Mouse (Mus musculus): ENCODE results near the gene Prss57. TPM values are rescaled to one million over a fixed set of nuclear protein-coding genes. Genes with fewer than 3 reads are reported as not detected.
A peak's percentile ranks its signal among the peaks of the same experiment; 100 is the strongest.

The Prss57 gene
- polyA plus RNA-seq, 1 experiment from 2014 or later, result 32.5 TPM

- DNase-seq (ENCODE audit: low spot score), result no peak
Measured at GRCm38 (mm10) chr10:79756660-79757059, 34.1 kb downstream of the Prss57 start.

GRCm38 (mm10) chr10:79755854-79756253 lies 34.9 kb downstream of the Prss57 start:
- DNase-seq (ENCODE audit: low spot score), result no peak

- DNase-seq (ENCODE audit: low spot score), result peak; percentile 23
Measured at GRCm38 (mm10) chr10:79754856-79755516, 35.8 kb downstream of the Prss57 start, which contains the start of gene Fgf22. Gene Fgf22 (plus strand): TSS chr10:79755076.

GRCm38 (mm10) chr10:79748496-79748895 lies 42.3 kb downstream of the Prss57 start:
- DNase-seq (ENCODE audit: low spot score), result no peak

GRCm38 (mm10) chr10:79746774-79747151 lies 44.0 kb downstream of the Prss57 start:
- no peak for DNase-seq (ENCODE audit: low spot score)

GRCm38 (mm10) chr10:79745898-79746773 lies 44.6 kb downstream of the Prss57 start, which contains the start of gene Polrmt:
Gene Polrmt (minus strand): TSS chr10:79746581.
- DNase-seq (ENCODE audit: low spot score), result peak; percentile 98

GRCm38 (mm10) chr10:79745411-79745810 lies 45.4 kb downstream of the Prss57 start:
- no peak for DNase-seq (ENCODE audit: low spot score)

- no peak for DNase-seq (ENCODE audit: low spot score)
Measured at GRCm38 (mm10) chr10:79743650-79744365, 47.0 kb downstream of the Prss57 start.

GRCm38 (mm10) chr10:79743161-79743560 lies 47.6 kb downstream of the Prss57 start:
- DNase-seq (ENCODE audit: low spot score), result no peak

- no peak for DNase-seq (ENCODE audit: low spot score)
Measured at GRCm38 (mm10) chr10:79740863-79741262, 49.9 kb downstream of the Prss57 start.

GRCm38 (mm10) chr10:79739234-79739633 lies 51.5 kb downstream of the Prss57 start:
- DNase-seq (ENCODE audit: low spot score), result no peak

- DNase-seq (ENCODE audit: low spot score), result peak; percentile 13
Measured at GRCm38 (mm10) chr10:79738259-79738658, 52.5 kb downstream of the Prss57 start.

GRCm38 (mm10) chr10:79736706-79737105 lies 54.1 kb downstream of the Prss57 start:
- no peak for DNase-seq (ENCODE audit: low spot score)

- DNase-seq (ENCODE audit: low spot score), result no peak
Measured at GRCm38 (mm10) chr10:79735361-79735760, 55.4 kb downstream of the Prss57 start.

GRCm38 (mm10) chr10:79733847-79734246 lies 56.9 kb downstream of the Prss57 start:
- DNase-seq (ENCODE audit: low spot score), result no peak

GRCm38 (mm10) chr10:79732500-79732899 lies 58.3 kb downstream of the Prss57 start:
- DNase-seq (ENCODE audit: low spot score), result peak; percentile 24

Other genes with a start within 250 kb of the Prss57 start
- gene Mier2, start 235.8 kb downstream of the Prss57 start, polyA plus RNA-seq (2015; fragmentation: Nextera tagmentation; extraction: Ambion mirVana), result 32.4 and 32.7 TPM in 2 replicates
- gene Theg, start 203.6 kb downstream of the Prss57 start, polyA plus RNA-seq (2015; fragmentation: Nextera tagmentation; extraction: Ambion mirVana), result not detected in 2 replicates
- gene C2cd4c, start 176.9 kb downstream of the Prss57 start, polyA plus RNA-seq (2015; fragmentation: Nextera tagmentation; extraction: Ambion mirVana), result not detected in 2 replicates
- gene Shc2, start 153.0 kb downstream of the Prss57 start, polyA plus RNA-seq (2015; fragmentation: Nextera tagmentation; extraction: Ambion mirVana), result 0.24 and 0.26 TPM in 2 replicates
- 0.10 TPM in 1 of 2 replicates, not detected in the other for gene Odf3l2, start 145.2 kb downstream of the Prss57 start, polyA plus RNA-seq (2015; fragmentation: Nextera tagmentation; extraction: Ambion mirVana)
- gene Madcam1, start 126.4 kb downstream of the Prss57 start, polyA plus RNA-seq (2015; fragmentation: Nextera tagmentation; extraction: Ambion mirVana), result 2.4 and 3.4 TPM in 2 replicates
- gene Tpgs1, start 121.6 kb downstream of the Prss57 start, polyA plus RNA-seq (2015; fragmentation: Nextera tagmentation; extraction: Ambion mirVana), result 56.0 and 58.2 TPM in 2 replicates
- gene Cdc34, start 108.8 kb downstream of the Prss57 start, polyA plus RNA-seq (2015; fragmentation: Nextera tagmentation; extraction: Ambion mirVana), result 138 and 141 TPM in 2 replicates
- gene Gzmm, start 101.9 kb downstream of the Prss57 start, polyA plus RNA-seq (2015; fragmentation: Nextera tagmentation; extraction: Ambion mirVana), result 0.35 and 0.48 TPM in 2 replicates
- gene Bsg, start 86.5 kb downstream of the Prss57 start, polyA plus RNA-seq (2015; fragmentation: Nextera tagmentation; extraction: Ambion mirVana), result 376 and 398 TPM in 2 replicates
- gene Hcn2, start 74.3 kb downstream of the Prss57 start, polyA plus RNA-seq (2015; fragmentation: Nextera tagmentation; extraction: Ambion mirVana), result 0.05 TPM in 1 of 2 replicates, not detected in the other
- gene Polrmt, start 44.4 kb downstream of the Prss57 start, polyA plus RNA-seq (2015; fragmentation: Nextera tagmentation; extraction: Ambion mirVana), result 35.2 and 39.5 TPM in 2 replicates
- gene Fgf22, start 35.9 kb downstream of the Prss57 start, polyA plus RNA-seq (2015; fragmentation: Nextera tagmentation; extraction: Ambion mirVana), result 0.23 TPM in 1 of 2 replicates, not detected in the other
- gene Rnf126, start 24.0 kb downstream of the Prss57 start, polyA plus RNA-seq (2015; fragmentation: Nextera tagmentation; extraction: Ambion mirVana), result 74.1 and 80.0 TPM in 2 replicates
- 5.4 and 6.0 TPM in 2 replicates for gene Fstl3, start 13.7 kb downstream of the Prss57 start, polyA plus RNA-seq (2015; fragmentation: Nextera tagmentation; extraction: Ambion mirVana)
- 50.5 and 51.3 TPM in 2 replicates for gene Palm, start 2.6 kb upstream of the Prss57 start, polyA plus RNA-seq (2015; fragmentation: Nextera tagmentation; extraction: Ambion mirVana)
- gene Misp, start 30.0 kb upstream of the Prss57 start, polyA plus RNA-seq (2015; fragmentation: Nextera tagmentation; extraction: Ambion mirVana), result 7.5 and 10.5 TPM in 2 replicates
- gene Ptbp1, start 63.5 kb upstream of the Prss57 start, polyA plus RNA-seq (2015; fragmentation: Nextera tagmentation; extraction: Ambion mirVana), result 217 and 246 TPM in 2 replicates
- 1.7 TPM in 2 replicates for gene Prtn3, start 83.5 kb upstream of the Prss57 start, polyA plus RNA-seq (2015; fragmentation: Nextera tagmentation; extraction: Ambion mirVana)
- gene Plppr3, start 83.7 kb upstream of the Prss57 start, polyA plus RNA-seq (2015; fragmentation: Nextera tagmentation; extraction: Ambion mirVana), result 3.3 and 3.4 TPM in 2 replicates
- 0.30 and 0.74 TPM in 2 replicates for gene Elane, start 95.3 kb upstream of the Prss57 start, polyA plus RNA-seq (2015; fragmentation: Nextera tagmentation; extraction: Ambion mirVana)
- 4.2 TPM in 1 of 2 replicates, not detected in the other for gene Cfd, start 99.9 kb upstream of the Prss57 start, polyA plus RNA-seq (2015; fragmentation: Nextera tagmentation; extraction: Ambion mirVana)
- gene Med16, start 118.0 kb upstream of the Prss57 start, polyA plus RNA-seq (2015; fragmentation: Nextera tagmentation; extraction: Ambion mirVana), result 32.6 and 39.1 TPM in 2 replicates
- 5.3 and 15.5 TPM in 2 replicates for gene Gm26602, start 119.9 kb upstream of the Prss57 start, polyA plus RNA-seq (2015; fragmentation: Nextera tagmentation; extraction: Ambion mirVana)
- 0.48 and 1.2 TPM in 2 replicates for gene Kiss1r, start 126.0 kb upstream of the Prss57 start, polyA plus RNA-seq (2015; fragmentation: Nextera tagmentation; extraction: Ambion mirVana)
- 129 and 131 TPM in 2 replicates for gene R3hdm4, start 130.2 kb upstream of the Prss57 start, polyA plus RNA-seq (2015; fragmentation: Nextera tagmentation; extraction: Ambion mirVana)
- 3.7 TPM in 2 replicates for gene Arid3a, start 136.1 kb upstream of the Prss57 start, polyA plus RNA-seq (2015; fragmentation: Nextera tagmentation; extraction: Ambion mirVana)
- gene Wdr18, start 169.2 kb upstream of the Prss57 start, polyA plus RNA-seq (2015; fragmentation: Nextera tagmentation; extraction: Ambion mirVana), result 77.5 and 85.8 TPM in 2 replicates
- gene Grin3b, start 179.8 kb upstream of the Prss57 start, polyA plus RNA-seq (2015; fragmentation: Nextera tagmentation; extraction: Ambion mirVana), result 0.09 and 0.20 TPM in 2 replicates
- gene Tmem259, start 193.4 kb upstream of the Prss57 start, polyA plus RNA-seq (2015; fragmentation: Nextera tagmentation; extraction: Ambion mirVana), result 19.4 and 25.8 TPM in 2 replicates
- 137 and 152 TPM in 2 replicates for gene Cnn2, start 197.6 kb upstream of the Prss57 start, polyA plus RNA-seq (2015; fragmentation: Nextera tagmentation; extraction: Ambion mirVana)
- 5.2 and 5.8 TPM in 2 replicates for gene Abca7, start 205.5 kb upstream of the Prss57 start, polyA plus RNA-seq (2015; fragmentation: Nextera tagmentation; extraction: Ambion mirVana)
- 179 and 206 TPM in 2 replicates for gene Arhgap45, start 225.7 kb upstream of the Prss57 start, polyA plus RNA-seq (2015; fragmentation: Nextera tagmentation; extraction: Ambion mirVana)
- gene Polr2e, start 248.8 kb upstream of the Prss57 start, polyA plus RNA-seq (2015; fragmentation: Nextera tagmentation; extraction: Ambion mirVana), result 153 and 158 TPM in 2 replicates

All from thymus, postnatal 0 days (tissue).